Mouse (Mus musculus): ENCODE measurements at regions not wholly inside any gene's neighbourhood (a gene's known extent, or its start where the extent isn't known, plus 50 kb on each side); places are given as distances from the start of the nearest gene placed in this dataset.
A peak's percentile ranks its signal among the peaks of the same experiment; 100 is the strongest.

DNA sequence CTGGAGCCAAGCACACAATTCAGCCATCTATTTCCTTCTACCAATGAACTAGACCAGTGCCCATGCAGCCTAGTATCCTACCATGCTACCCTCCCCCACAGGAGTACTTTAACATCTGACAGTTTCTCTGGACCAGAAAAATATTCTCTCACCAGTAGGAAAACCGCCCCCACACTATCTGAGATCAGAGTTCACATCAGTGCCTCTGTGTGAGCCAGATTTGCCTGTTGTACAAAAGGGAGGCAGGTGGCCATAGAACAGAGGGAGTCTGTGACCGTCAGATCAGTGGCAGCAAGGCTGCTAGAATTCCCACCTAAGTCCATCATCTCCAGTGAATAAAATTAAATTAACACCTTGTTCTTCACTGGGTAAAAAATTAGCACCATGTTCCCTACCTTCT is 166.5 kb downstream of the Atp23 start:
- DNase-seq (ENCODE audit: low spot score): no peak

DNA sequence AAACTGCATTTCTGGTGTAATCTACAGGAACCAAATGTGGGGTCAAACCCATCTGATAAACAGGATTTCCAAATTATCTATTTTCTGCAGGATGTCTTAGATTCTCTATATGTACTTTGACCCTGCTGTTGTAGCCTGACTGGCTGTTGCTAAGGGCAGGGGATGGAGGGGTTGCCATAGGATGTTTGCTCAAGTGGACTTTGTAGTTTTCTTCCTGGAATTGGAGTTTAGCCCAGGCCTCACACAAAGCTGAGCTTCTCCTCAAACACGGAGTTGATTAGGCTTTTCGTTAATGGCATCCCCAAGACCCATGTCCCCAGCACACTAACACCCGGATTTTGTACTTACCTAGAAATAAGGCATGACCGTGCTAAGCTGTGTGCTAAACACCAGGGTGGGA is 173.3 kb downstream of the Atp23 start:
- DNase-seq (ENCODE audit: low spot score): no peak

DNA sequence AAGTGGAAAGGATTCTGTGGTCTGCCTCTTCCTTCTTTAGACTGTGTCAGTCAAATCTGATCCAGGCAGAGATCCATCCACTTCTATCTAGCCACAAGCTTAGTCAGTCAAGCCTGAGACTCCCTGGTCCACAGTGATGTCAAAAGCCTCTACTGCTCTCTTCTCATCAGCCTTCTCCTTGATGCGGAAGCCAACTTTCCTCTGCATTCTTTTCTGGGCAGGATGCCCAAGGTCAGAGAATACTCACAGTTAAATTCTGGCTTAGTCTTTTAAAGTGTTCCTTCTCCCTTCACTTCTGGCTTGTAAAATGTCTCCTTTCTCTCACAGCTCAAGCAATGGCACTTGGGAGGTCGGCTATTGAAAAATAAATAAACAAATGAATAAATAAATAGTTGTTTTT is 183.2 kb downstream of the Atp23 start:
- DNase-seq (ENCODE audit: low spot score): no peak

DNA sequence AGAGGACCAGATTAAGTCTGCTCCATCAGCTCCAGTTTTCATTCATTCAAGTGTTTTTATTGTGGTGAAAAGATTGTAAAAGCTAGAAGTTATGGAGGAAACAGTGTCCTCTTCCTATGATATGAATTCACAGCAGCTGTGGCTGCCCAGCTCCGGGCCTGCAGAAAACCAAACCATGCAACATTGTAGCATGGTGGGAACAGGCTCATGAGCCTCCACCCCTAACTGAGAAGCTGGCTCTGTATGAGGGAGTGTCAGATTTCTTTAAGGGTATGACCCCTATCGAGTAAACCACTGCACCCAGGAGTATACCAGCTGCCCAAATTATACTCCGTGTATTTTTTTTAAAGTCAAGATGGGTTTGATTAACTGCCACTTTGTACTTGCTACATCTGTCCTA is 189.4 kb downstream of the Atp23 start:
- DNase-seq (ENCODE audit: low spot score): no peak

DNA sequence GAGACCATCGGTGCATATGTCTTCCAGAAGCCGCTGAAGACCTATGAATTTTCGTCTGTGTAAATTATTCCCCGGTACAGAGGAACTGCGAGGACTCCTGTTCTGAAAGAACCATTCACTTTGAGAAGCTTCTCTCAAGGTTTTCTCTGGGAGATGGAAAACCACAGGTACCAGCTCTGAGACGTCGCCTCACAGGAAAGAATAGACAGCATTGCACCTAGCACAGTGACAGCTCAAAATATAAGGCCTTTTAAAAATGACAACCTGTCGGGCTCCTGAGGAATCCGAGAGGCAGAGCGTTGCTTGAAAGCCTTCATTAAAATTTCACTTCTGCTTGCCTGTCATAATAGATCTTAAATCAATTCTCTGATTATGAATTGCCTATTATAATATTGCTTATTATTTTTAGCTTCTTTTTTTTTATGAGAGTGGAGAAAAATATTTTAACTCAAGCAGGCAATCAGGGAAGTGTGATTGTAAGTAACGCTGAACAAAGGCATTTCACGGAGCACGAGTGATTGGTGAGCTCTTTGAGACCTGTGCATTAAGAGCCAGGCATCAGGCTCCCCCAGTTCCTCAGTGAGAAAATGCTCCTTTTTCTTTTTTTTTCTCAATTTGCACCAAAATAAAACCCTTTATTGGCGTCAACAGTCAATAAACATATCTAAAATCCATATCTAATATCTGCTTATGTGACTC is 191.8 kb downstream of the Atp23 start:
- DNase-seq (ENCODE audit: low spot score): no peak

DNA sequence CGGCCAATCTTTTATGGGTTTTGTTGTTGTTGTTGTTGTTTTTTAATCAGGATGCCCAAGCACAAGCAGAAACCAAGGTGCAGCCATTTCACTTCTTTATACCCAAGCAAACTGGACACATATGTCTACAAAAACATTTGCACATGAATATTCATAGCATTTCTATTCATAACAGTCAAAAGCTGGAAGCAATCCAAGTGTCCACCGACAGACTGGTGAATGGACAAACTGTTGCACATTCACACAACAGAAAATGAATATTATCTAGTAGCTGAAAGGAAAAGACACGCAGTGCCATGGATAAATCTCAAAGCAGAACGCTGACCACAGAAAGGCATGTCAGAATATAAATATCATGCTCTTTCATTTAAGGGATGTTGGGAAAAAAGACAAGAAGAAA is 192.4 kb downstream of the Atp23 start:
- DNase-seq (ENCODE audit: low spot score): no peak

DNA sequence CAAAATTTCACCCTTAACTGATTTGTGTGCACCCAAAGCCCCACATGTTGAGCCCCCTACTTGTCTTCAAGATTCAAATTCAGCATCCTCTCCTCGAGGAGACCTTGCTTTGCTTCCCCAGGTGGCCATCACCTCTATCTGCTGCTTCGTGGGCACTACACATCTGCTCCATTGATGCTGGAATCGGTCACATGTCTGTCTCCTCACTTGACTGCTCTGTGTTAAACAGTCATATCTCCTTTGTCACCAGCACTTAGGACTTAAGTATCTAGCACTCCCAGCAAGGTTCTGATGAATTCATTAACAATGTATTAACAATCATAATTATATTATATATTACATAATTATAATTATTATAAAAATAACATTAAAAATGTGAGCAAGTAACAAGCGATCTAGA is 192.9 kb downstream of the Atp23 start:
- DNase-seq (ENCODE audit: low spot score): no peak

DNA sequence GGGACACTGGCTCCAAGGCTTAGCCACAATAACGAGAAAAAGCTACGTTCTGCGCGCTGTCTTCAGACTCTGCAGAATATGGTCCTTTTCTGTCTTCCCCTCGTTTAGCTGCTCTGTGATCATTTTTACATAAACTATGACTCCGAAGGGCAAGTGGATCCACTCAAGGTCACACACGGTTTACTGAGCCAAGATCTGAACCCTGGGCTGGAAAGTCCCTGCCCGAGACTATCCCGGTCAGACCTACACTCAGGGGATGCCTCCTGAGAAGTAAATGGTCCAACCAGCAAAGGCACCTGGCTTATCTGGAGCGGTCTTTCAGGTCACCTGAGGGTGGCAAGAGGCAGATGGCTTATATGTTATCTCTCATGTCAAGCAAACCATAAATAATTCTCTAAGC is 204.1 kb downstream of the Atp23 start:
- no peak for DNase-seq (ENCODE audit: low spot score)

DNA sequence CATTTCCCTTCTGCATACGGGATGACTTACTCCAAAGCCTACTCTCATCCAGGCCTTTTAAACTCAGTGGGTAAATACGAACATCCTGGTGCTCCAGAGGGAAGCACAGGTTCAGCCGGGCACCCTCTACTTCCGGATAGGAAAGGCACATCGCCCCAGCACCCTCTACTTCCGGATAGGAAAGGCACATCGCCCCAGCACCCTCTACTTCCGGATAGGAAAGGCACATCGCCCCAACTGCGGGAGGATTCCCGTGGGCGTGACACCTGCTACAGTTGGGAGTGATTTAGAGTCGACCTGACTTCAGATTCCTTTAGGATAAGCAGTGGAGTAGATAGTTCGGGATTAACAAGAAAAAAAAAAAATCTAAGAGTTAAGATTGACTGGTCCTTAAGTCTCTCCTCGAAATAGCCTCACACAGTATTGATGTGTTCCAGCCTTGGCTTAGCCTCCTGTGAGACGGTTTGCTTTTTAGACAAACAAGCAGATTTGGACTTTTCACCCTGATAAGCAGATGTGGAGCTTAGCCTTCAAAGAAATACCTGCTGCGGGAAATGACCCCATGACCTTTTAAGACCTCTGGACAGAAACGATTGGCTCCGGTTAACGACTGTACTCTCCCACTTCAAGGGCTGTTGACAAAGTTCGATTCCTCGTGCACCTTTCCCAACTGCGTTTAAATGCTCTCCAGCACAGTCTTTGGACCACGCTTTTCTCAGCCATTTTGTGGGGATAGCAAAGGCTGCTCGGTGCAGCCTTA is 210.1 kb downstream of the Atp23 start:
- peak; percentile 36 for DNase-seq (ENCODE audit: low spot score)

DNA sequence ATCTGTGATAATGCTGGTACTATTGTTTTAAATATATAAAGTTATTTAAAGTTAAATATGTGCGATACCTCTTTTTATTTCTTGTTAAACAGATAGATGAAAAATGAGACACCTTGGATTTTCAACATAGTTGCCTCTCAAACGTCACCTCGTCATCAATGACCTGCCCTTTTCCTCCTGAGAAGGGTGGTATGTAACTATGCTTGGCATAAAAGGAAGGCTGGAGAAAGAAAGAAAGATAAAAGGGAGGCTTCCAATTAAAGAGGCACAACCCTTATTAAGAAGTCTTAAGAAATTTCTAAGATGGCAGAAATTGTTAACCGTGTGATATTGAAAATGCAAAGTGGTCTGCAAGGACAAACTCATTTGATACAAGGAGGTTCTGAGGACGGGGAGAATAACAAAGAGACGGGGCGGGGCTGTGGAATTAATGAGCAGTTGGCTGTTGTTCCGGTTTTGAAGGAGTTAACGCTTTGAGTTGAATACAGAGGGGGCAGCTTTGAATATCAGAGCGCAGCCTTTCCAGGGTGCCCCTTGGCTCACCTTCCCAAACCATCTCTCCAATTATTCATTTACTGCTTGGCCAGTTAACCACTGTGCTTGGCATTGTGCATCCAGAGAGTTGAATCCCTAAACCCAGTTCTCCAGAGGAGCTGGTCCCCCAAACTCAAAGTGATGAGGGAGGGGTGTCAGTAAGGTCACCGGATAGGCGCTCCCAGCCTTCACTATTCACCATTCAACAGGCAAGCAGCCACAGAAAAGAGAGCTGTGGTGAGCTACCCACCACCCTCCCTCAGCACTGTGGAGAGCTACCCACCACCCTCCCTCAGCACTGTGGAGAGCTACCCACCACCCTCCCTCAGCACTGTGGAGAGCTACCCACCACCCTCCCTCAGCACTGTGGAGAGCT is 220.6 kb downstream of the Atp23 start:
- DNase-seq (ENCODE audit: low spot score): peak; percentile 27

DNA sequence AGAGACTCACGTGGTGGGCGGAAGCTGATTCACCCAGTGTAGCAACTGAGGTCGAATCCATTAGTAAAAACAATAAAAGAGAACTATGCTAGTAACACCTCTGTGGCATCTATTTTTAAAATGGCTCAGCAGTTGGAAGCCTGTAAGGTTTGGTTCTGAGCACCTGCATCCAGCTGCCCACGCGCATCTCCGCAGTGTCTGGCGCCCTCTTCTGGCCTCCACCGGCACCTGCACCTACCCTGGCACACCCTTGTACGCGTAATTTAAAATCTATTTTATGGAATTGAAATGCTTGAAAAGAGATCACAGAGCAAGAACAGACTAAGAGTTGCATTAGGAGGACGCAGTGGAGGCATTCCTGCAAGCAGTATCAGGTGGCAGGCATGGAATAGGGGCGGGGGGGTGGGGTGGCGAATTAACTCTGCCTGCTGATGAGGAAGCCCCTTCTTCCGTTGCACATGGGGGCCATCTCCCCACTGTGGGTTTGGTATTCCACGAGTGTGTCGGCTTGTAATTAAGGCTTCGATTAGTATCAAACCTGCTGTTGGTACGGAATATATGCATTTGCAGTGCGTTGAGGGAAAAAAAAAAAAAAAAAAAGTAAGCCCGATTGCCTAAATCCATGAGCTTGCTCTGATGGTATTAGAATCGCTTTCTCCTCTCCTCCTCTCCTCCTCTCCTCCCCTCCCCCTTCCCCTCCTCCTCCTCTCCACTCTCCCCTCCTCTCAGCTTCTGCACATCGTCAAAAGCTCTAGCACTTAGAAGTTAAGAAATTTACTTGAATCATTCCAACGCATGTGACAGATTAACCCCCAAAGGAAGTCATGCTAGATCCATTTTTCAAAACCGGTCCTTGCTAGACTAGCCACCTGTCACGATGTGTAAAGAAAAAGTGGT is 221.7 kb downstream of the Atp23 start:
- DNase-seq (ENCODE audit: low spot score): peak; percentile 35

DNA sequence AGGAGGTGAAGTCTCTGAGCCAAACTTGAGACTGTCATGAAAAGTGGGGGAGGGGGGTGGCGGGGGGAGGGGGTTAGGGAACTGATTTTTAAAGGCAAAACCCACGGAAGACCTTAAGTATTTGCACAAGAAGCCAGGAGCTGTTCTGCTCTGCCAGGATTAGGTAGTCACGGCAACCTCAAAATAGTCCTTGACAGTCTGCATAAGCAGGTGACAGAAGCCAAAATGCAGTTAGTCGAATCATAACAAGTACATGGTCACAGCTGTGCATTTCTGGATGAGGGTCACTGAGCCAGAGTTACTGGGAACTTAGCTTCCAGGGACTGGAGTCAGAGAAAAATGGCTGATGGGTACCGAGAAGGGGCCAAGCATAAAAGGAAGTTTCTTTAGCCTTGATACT is 227.7 kb downstream of the Atp23 start:
- DNase-seq (ENCODE audit: low spot score): no peak

DNA sequence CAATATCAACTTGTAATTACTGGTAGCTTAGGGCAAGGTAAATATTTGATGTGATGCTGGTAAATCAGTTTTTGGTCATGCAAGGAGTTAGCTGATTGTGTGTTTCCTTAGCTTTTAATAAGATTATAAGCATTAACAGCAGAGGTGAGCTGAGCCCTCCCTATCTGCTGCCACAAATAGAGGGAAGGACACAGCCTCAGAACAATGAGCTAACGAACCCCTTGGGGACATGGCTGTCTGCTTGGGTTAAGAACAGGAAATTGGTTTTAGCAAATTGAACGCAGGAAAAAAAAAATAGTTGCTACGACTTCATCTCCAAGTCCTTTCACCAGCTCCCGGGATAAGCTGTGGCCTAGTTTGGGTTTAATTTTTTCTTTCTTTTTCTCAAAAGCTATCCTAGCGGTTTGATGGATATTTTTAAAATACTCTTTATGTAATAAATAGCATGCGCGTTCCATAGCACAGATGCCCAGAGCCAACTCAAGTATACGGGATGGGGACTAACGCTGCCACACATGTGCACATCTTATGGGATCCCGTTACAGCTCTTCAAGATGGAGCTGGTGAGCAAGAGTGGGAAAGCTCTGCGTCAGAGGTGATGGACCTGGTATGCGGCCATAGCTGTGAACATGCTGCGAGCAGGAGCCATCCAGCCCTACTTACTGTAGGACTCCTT is 236.6 kb downstream of the Atp23 start:
- DNase-seq (ENCODE audit: low spot score): no peak

DNA sequence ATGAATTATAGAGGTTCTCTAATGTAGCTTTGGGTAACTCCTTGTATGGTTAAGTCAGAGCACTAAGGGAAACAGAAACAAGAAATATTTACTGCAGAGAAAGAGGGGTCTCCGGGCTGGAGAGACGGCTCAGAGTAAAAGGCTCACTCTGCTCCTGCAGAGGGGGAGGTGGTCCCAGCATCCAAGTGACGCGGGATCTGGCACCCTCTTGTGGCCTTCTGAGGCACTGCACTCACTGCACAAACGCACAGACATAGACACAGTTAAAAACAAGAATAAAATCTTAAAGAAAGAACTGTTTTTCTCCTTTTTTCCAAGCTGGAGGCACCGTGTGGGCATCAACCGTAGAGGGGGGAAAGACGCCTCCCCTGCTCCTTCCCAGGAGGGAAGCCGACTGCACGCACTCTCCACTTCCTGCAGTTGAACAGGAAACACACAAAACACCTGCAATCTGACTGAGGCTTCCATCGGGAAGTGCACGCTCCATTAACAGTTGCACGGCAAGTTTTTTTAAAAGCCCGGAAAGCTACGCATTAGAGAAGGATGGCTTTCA is 237.6 kb downstream of the Atp23 start:
- DNase-seq (ENCODE audit: low spot score): no peak

DNA sequence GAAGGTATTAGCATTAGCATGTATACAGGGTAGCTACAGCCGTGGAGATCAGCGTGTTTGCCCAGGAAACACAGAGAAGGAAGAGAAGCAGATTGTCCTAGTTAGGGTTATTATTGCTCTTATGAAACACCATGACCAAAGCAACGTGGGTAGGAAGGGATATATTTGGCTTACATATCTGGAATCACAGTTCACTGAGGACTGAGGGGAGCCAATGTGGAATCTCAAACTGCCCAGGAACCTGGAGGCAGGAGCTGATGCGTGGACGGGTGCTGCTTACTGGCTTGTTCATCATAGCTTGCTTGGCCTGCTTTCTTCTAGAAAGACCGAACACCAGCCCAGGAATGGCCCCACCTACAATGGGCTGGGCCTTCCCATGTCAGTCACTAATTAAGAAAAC is 238.4 kb downstream of the Atp23 start:
- no peak for DNase-seq (ENCODE audit: low spot score)

DNA sequence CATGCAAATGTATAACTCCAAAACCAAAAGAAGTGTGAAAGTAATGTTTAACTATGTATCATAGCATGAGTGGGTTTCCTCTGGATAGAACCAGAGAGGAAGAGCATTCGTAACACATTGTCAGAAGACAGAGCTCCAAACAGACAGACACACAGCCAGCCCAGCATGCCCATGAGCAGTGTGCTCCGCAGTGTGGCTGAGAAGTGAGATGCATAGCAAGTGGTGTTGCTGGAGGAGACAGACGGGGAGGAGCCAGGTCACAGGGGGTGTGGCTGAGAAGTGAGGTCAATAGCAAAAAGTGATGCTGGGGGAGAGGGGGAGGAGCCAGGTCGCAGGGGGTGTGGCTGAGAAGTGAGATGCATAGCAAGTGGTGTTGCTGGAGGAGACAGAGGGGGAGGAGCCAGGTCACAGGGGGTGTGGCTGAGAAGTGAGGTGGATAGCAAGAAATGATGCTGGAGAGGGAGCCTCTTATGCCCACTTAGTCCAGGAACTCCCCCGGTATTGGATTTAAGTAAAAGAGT is 240.0 kb downstream of the Atp23 start:
- DNase-seq (ENCODE audit: low spot score): no peak

DNA sequence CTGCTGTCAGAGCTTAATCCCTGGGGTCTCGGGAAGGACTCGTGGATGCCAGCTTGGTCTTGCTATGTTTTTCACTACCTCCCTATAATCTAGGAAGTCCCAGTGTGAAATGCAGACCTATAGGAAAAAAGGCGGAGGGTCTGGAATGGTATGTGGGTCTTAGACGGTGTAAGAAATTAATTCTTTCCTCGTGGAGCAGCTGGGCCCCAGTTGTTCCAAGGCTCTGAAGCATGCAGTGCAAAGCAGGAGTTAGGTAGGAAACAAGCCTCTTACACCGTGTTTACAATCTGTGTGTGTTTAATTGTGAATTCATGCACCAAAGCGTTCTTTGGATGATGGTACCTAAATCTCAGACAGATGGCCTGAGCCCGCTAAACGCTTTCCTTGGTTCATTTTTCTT is 241.1 kb downstream of the Atp23 start:
- DNase-seq (ENCODE audit: low spot score): no peak

DNA sequence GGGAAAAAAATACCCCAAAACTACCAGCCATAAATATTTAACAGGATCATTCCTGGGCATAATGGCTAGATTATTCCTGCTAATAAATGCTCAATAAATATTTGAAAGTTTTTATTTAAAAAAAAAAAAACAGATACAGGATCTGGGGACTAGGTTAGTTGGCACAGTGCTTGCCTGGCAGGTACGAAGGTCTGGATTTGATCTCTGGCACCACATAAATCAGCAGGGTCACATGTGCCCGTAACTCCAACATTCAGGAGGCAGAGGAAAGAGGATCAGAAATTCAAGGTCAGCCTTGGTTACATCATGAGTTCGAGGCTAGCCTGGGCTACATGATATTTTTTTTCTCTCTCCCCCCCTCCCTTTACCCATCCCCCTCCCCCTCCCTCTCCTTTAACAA is 248.5 kb downstream of the Atp23 start:
- no peak for DNase-seq (ENCODE audit: low spot score)

DNA sequence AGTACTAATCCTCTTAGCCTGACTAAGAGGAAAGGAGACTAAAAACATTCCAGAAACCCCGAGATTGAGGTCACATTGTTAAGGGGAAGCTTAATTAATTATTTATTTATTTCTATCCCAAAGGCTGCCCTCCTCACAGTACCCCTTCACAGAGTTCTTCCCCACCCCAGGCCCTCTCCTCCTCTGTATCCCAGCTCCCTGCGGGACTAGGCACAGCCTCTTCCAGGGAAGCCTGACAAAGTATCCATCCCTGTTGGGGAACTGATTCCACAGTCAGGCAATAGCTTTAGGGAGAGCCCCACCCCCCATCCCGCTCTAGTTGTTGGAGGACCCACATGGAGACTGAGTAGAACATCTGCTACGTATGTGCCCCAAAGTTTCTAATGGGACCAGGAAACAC is 254.6 kb downstream of the Atp23 start:
- DNase-seq (ENCODE audit: low spot score): no peak

DNA sequence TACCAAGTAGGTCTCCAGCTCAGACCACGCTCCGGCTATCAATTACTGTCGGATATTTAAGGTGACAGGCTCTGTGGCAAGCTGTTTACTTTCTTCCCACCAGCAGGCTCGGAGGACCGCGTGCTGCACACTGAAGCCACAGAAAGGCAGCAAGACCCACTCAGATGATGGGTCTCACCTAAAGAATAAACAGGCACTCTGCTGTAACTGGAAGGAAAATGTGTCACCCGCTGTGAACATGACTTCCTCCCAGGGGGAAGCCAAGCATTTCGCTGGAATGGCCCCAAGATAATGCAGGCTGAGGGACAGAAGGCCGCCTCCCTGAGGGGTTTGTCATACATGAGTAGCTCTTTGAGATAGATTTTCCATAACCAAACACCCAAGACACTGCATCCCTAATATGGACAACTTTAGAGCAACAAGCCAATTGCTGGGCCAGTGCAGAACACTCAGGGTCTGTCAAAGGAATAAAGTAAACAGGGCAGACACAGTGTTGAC is 259.3 kb downstream of the Atp23 start:
- peak; percentile 27 for DNase-seq (ENCODE audit: low spot score)
